Mouse (Mus musculus): ENCODE measurements around the gene Klhl42.

- TF ChIP-seq CTCF (IDR thresholded peaks at IDR 0.05; ENCODE audit: extremely low read depth, insufficient read depth, insufficient read length, insufficient replicate concordance) (no peak), POLR2A (IDR thresholded peaks at IDR 0.05; ENCODE audit: low read depth, low read length) (no peak)
Observed at GRCm38 (mm10) chr6:147138260-147138659, 47.1 kb downstream of the Klhl42 start.
